Mouse (Mus musculus) heart, adult 2 months (tissue): ENCODE measurements around the gene Rab23. TPM values are rescaled to one million over a fixed set of nuclear protein-coding genes. Genes with fewer than 3 reads are reported as not detected.
"Not testable (repeated sequence)": the region's sequence is repeated elsewhere in the genome, so short reads cannot be mapped to it uniquely, and the experiment has no call there.

Experiments
- DNase-seq, 2 experiments: peaks; one replicate each; pipeline ENCODE4 v3.0.0; 2021
- H3K27ac ChIP-seq: fragments of 200-600 bp; 2 replicates; pipeline ENCODE4 v1.8.1; 2022
- H3K27me3 ChIP-seq: fragments of 200-500 bp; 2 replicates; pipeline ENCODE4 v1.6.1; 2012; ENCODE audit warnings: mild to moderate bottlenecking, low read length, inconsistent platforms, mixed read lengths; ENCODE audit not compliant: control insufficient read depth, insufficient read depth
- H3K36me3 ChIP-seq: fragments of 200-500 bp; 2 replicates; pipeline ENCODE4 v1.6.1; 2012; ENCODE audit warnings: low read length, inconsistent platforms; ENCODE audit not compliant: control insufficient read depth, insufficient read depth
- H3K4me1 ChIP-seq: fragments of 200-500 bp; 2 replicates; pipeline ENCODE4 v1.6.1; 2011; ENCODE audit warnings: low read length; ENCODE audit not compliant: control insufficient read depth, insufficient read depth
- H3K4me3 ChIP-seq: fragments of 200-600 bp; 2 replicates; pipeline ENCODE4 v1.8.1; 2022
- H3K79me2 ChIP-seq: fragments of 200-500 bp; replicated peaks from 2 replicates; pipeline ENCODE4 v1.6.1; 2012; ENCODE audit warnings: mild to moderate bottlenecking, inconsistent platforms, low read length, moderate library complexity, mixed read lengths; ENCODE audit not compliant: control insufficient read depth, insufficient read depth
- H3K9ac ChIP-seq: fragments of 200-500 bp; 2 replicates; pipeline ENCODE4 v1.6.1; 2012; ENCODE audit warnings: low read depth, mild to moderate bottlenecking, control low read depth, inconsistent platforms, low read length, mixed read lengths
- CTCF ChIP-seq: fragments of 200-600 bp; IDR thresholded peaks from 2 replicates; pipeline ENCODE4 v1.8.1; 2022; ENCODE audit warnings: antibody characterized with exemption, mild to moderate bottlenecking, moderate library complexity
- EP300 ChIP-seq: fragments of 200-500 bp; IDR thresholded peaks from 2 replicates; pipeline ENCODE4 v1.6.1; 2011; ENCODE audit warnings: low read depth, low read length, control low read depth; ENCODE audit not compliant: insufficient read depth
- POLR2A ChIP-seq: fragments of 200-500 bp; IDR thresholded peaks from 2 replicates; pipeline ENCODE4 v1.6.1; 2011; ENCODE audit warnings: mild to moderate bottlenecking, low read depth, low read length, control low read depth; ENCODE audit not compliant: insufficient read depth
- WGBS: fragments of 180-500 bp; shearing (Covaris S2); methylation state at CpG from one replicate; pipeline ENCODE4 v1.1.7; 2018; 5-methylcytosine and 5-hydroxymethylcytosine counted together
- intact Hi-C: fragments of 180-260 bp; cut with DNase I; formaldehyde crosslinking; loops from one replicate; pipeline ENCODE4 v1.15.1; 2025
- polyA plus RNA-seq: library from polyadenylated mRNA; depleted of rRNA; stranded (reverse); fragments of >200 nt; gene quantifications from 2 replicates; pipeline ENCODE4 v1.2.3, GENCODE M21; 2012
- total RNA-seq, 2 experiments: library from RNA; stranded (reverse); gene quantifications; 2 replicates each; pipeline ENCODE4 v1.2.3; 2021

The Rab23 gene
- total and polyA plus RNA-seq, 3 experiments = 5.3 to 10.6 (median 8.1) TPM

GRCm38 (mm10) chr1:33734001-33734685 is 14.5 kb downstream of the Rab23 start:
- H3K4me1 ChIP-seq = no peaks in the 10 kb centered on the region
- H3K79me2 ChIP-seq = no peaks in the 10 kb centered on the region
- no peaks in the 10 kb centered on the region for H3K27me3 ChIP-seq
- H3K9ac ChIP-seq = no peak overlapping the region
- H3K36me3 ChIP-seq = no peaks in the 10 kb centered on the region
- WGBS = 64% methylated on average over 5 of the region's 5 CpGs
- TF ChIP-seq POLR2A (no peak), CTCF (no peak), EP300 (no peak)
- H3K4me3 ChIP-seq = no peak overlapping the region
- intact Hi-C loops = no loop called here
- H3K27ac ChIP-seq = no peak overlapping the region
- no peak for DNase-seq

- DNase-seq = no peak
- H3K79me2 ChIP-seq = no peaks in the 10 kb centered on the region
- H3K36me3 ChIP-seq = no peaks in the 10 kb centered on the region
- no peak overlapping the region for H3K27ac ChIP-seq
- H3K27me3 ChIP-seq = no peaks in the 10 kb centered on the region
- intact Hi-C loops = loop anchor here (2.0 kb wide), 2 partner anchors 65 to 75 kb away; no protein-coding TSS in a partner anchor
- TF ChIP-seq POLR2A (no peak), EP300 (no peak), CTCF (no peak)
- no peaks in the 10 kb centered on the region for H3K4me1 ChIP-seq
- H3K9ac ChIP-seq = no peak overlapping the region
- H3K4me3 ChIP-seq = no peak overlapping the region
- 94% methylated on average over 11 of the region's 11 CpGs for WGBS
Observed at GRCm38 (mm10) chr1:33738281-33738680, 18.6 kb downstream of the Rab23 start.

- intact Hi-C loops = loop anchor here (1.0 to 2.0 kb wide), 3 partner anchors 54 to 76 kb away; no protein-coding TSS in a partner anchor
- no peak overlapping the region for H3K27ac ChIP-seq
- H3K9ac ChIP-seq = no peak overlapping the region
- DNase-seq = no peak
- no peak overlapping the region for H3K4me3 ChIP-seq
- no peaks in the 10 kb centered on the region for H3K79me2 ChIP-seq
- 84% methylated on average over 11 of the region's 11 CpGs for WGBS
- H3K27me3 ChIP-seq = no peaks in the 10 kb centered on the region
- no peaks in the 10 kb centered on the region for H3K4me1 ChIP-seq
- no peak for TF ChIP-seq CTCF
- no peak for TF ChIP-seq EP300
- no peaks in the 10 kb centered on the region for H3K36me3 ChIP-seq
Observed at GRCm38 (mm10) chr1:33738681-33739278, 19.1 kb downstream of the Rab23 start.

GRCm38 (mm10) chr1:33739302-33739701 is 19.6 kb downstream of the Rab23 start:
- H3K36me3 ChIP-seq = no peaks in the 10 kb centered on the region

GRCm38 (mm10) chr1:33742903-33743302 is 23.2 kb downstream of the Rab23 start:
- Histone ChIP-seq H3K79me2 (no peaks in the 10 kb centered on the region), H3K4me3 (no peak overlapping the region), H3K36me3 (no peaks in the 10 kb centered on the region), H3K27ac (no peak overlapping the region), H3K4me1 (no peaks in the 10 kb centered on the region), H3K9ac (no peak overlapping the region), H3K27me3 (no peaks in the 10 kb centered on the region)
- TF ChIP-seq CTCF = peak; percentile 71
- no peak for TF ChIP-seq POLR2A
- intact Hi-C loops = no loop called here
- WGBS = 20% methylated on average over 8 of the region's 8 CpGs
- DNase-seq = no peak

More at GRCm38 (mm10) chr1:33739302-33739701, 19.6 kb downstream of the Rab23 start:
- H3K27ac ChIP-seq = no peak overlapping the region
- peak; percentile 97 for TF ChIP-seq CTCF
- TF ChIP-seq EP300 = 0 out of 2 replicates have a peak, but pooled peaks have one; percentile 45
- TF ChIP-seq POLR2A = no peak
- H3K79me2 ChIP-seq = no peaks in the 10 kb centered on the region
- no peak overlapping the region for H3K4me3 ChIP-seq
- intact Hi-C loops = loop anchor here (1.0 to 2.0 kb wide), 3 partner anchors 55 to 77 kb away; no protein-coding TSS in a partner anchor
- peak; percentile 60 to 74 for DNase-seq
- no peaks in the 10 kb centered on the region for H3K4me1 ChIP-seq
- 29% methylated on average over 12 of the region's 12 CpGs for WGBS
- no peak overlapping the region for H3K9ac ChIP-seq
- no peaks in the 10 kb centered on the region for H3K27me3 ChIP-seq

- DNase-seq, H3K79me2 ChIP-seq, H3K36me3 ChIP-seq, H3K27me3 ChIP-seq, H3K4me1 ChIP-seq, intact Hi-C loops, H3K4me3 ChIP-seq, H3K27ac ChIP-seq, H3K9ac ChIP-seq: not testable (repeated sequence)
- WGBS = 92% methylated on average over 8 of the region's 9 CpGs
Observed at GRCm38 (mm10) chr1:33744815-33745214, 25.1 kb downstream of the Rab23 start.
